Mouse (Mus musculus): ENCODE data around the gene Klhdc1. TPM values are rescaled to one million over a fixed set of nuclear protein-coding genes. Genes with fewer than 3 reads are reported as not detected.

The Klhdc1 gene
- polyA plus RNA-seq (2015; fragmentation: Illumina TruSeq; extraction: RNeasy Lipid Tissue Mini Kit (QIAGEN cat#74804); ENCODE audit: low read depth, low replicate concordance) = 23.2 TPM

GRCm38 (mm10) chr12:69240876-69241275 lies at the start of gene Klhdc1:
Gene Klhdc1 (plus strand): TSS chr12:69241176.

GRCm38 (mm10) chr12:69196444-69197377 lies 44.3 kb upstream of the Klhdc1 start, which contains the start of gene Gm49383:
Gene Gm49383 (minus strand): TSS chr12:69197104.

GRCm38 (mm10) chr12:69198164-69198535 lies 42.8 kb upstream of the Klhdc1 start, which contains the start of gene Dnaaf2:
Gene Dnaaf2 (minus strand): TSS chr12:69198429.

GRCm38 (mm10) chr12:69204052-69204833 lies 36.7 kb upstream of the Klhdc1 start, which contains the start of gene Gm49384:
Gene Gm49384 (minus strand): TSS chr12:69204267.

GRCm38 (mm10) chr12:69227776-69228466 lies 13.1 kb upstream of the Klhdc1 start, which contains the start of gene Pole2:
Gene Pole2 (minus strand): TSS chr12:69228195.

GRCm38 (mm10) chr12:69296511-69297410 lies 55.8 kb downstream of the Klhdc1 start, which contains the start of gene Klhdc2:
Gene Klhdc2 (plus strand): TSS chr12:69296681.

Other genes with a start within 250 kb of the Klhdc1 start
- 2,609 TPM for gene Rps29, start 82.0 kb upstream of the Klhdc1 start, polyA plus RNA-seq (2015; fragmentation: Illumina TruSeq; extraction: RNeasy Lipid Tissue Mini Kit (QIAGEN cat#74804); ENCODE audit: low read depth, low replicate concordance)
- not detected for gene Lrr1, start 72.4 kb upstream of the Klhdc1 start, polyA plus RNA-seq (2015; fragmentation: Illumina TruSeq; extraction: RNeasy Lipid Tissue Mini Kit (QIAGEN cat#74804); ENCODE audit: low read depth, low replicate concordance)
- gene Rpl36al, start 57.1 kb upstream of the Klhdc1 start, polyA plus RNA-seq (2015; fragmentation: Illumina TruSeq; extraction: RNeasy Lipid Tissue Mini Kit (QIAGEN cat#74804); ENCODE audit: low read depth, low replicate concordance) = 388 TPM
- 28.9 TPM for gene Mgat2, start 57.0 kb upstream of the Klhdc1 start, polyA plus RNA-seq (2015; fragmentation: Illumina TruSeq; extraction: RNeasy Lipid Tissue Mini Kit (QIAGEN cat#74804); ENCODE audit: low read depth, low replicate concordance)
- gene Gm49383, start 44.1 kb upstream of the Klhdc1 start, polyA plus RNA-seq (2015; fragmentation: Illumina TruSeq; extraction: RNeasy Lipid Tissue Mini Kit (QIAGEN cat#74804); ENCODE audit: low read depth, low replicate concordance) = 4.6 TPM
- 1.5 TPM for gene Dnaaf2, start 42.7 kb upstream of the Klhdc1 start, polyA plus RNA-seq (2015; fragmentation: Illumina TruSeq; extraction: RNeasy Lipid Tissue Mini Kit (QIAGEN cat#74804); ENCODE audit: low read depth, low replicate concordance)
- 4.6 TPM for gene Gm49384, start 36.9 kb upstream of the Klhdc1 start, polyA plus RNA-seq (2015; fragmentation: Illumina TruSeq; extraction: RNeasy Lipid Tissue Mini Kit (QIAGEN cat#74804); ENCODE audit: low read depth, low replicate concordance)
- gene Pole2, start 13.0 kb upstream of the Klhdc1 start, polyA plus RNA-seq (2015; fragmentation: Illumina TruSeq; extraction: RNeasy Lipid Tissue Mini Kit (QIAGEN cat#74804); ENCODE audit: low read depth, low replicate concordance) = 0.70 TPM
- gene Klhdc2, start 55.5 kb downstream of the Klhdc1 start, polyA plus RNA-seq (2015; fragmentation: Illumina TruSeq; extraction: RNeasy Lipid Tissue Mini Kit (QIAGEN cat#74804); ENCODE audit: low read depth, low replicate concordance) = 215 TPM
- gene Nemf, start 116.0 kb downstream of the Klhdc1 start, polyA plus RNA-seq (2015; fragmentation: Illumina TruSeq; extraction: RNeasy Lipid Tissue Mini Kit (QIAGEN cat#74804); ENCODE audit: low read depth, low replicate concordance) = 26.5 TPM
- gene Arf6, start 131.0 kb downstream of the Klhdc1 start, polyA plus RNA-seq (2015; fragmentation: Illumina TruSeq; extraction: RNeasy Lipid Tissue Mini Kit (QIAGEN cat#74804); ENCODE audit: low read depth, low replicate concordance) = 38.4 TPM
- gene Gm9887, start 131.3 kb downstream of the Klhdc1 start, polyA plus RNA-seq (2015; fragmentation: Illumina TruSeq; extraction: RNeasy Lipid Tissue Mini Kit (QIAGEN cat#74804); ENCODE audit: low read depth, low replicate concordance) = not detected